Comparison of ENCODE assay signal across 17 mouse cellular contexts in genomic region chr8:109945153-109945632, GRCm38 (mm10). TPM values are rescaled to one million over a fixed set of nuclear protein-coding genes. Genes with fewer than 3 reads are reported as not detected.
DNase-seq lines count a peak whose midpoint lies in the region; ATAC-seq and TF ChIP-seq lines count a peak whose summit lies in the region.
"Had no signal": no experiment of that assay in that cellular context is flagged by ENCODE, and none has a peak within 500 bp of the region (broad histone marks: within the 10 kb centered on the region; RNA-seq: fewer than 3 reads in every experiment).

No protein-coding gene starts in this region.

- no peaks in the 10 kb centered on the region for H3K27me3 ChIP-seq in intestine, postnatal 0 days (replicated peaks; ENCODE audit: control insufficient read depth, insufficient read depth, low read length)
- peaks cover 44% of the 10 kb centered on the region for H3K27me3 ChIP-seq in limb, embryonic 13.5 days

- no peaks in the 10 kb centered on the region for H3K9me3 ChIP-seq in intestine, postnatal 0 days (ENCODE audit: control insufficient read depth)
- no peaks in the 10 kb centered on the region for H3K9me3 ChIP-seq in limb, embryonic 13.5 days
- H3K9me3 ChIP-seq: G1E; hindbrain, embryonic 13.5 days had no signal

- H3K4me2 ChIP-seq in intestine, postnatal 0 days (replicated peaks; ENCODE audit: low read depth) = peak overlapping the region; percentile 30; the same call in 1 of the 2 replicates
- no peak overlapping the region for H3K4me2 ChIP-seq in limb, embryonic 13.5 days (replicated peaks)
- H3K4me2 ChIP-seq: hindbrain, embryonic 13.5 days had no signal

- peak; percentile 80 for ATAC-seq in intestine, postnatal 0 days
- peak; percentile 37; the same call in 1 of the 2 replicates for ATAC-seq in limb, embryonic 13.5 days (ENCODE audit: low FRiP score, low read depth)
- ATAC-seq: forebrain, embryonic 14.5 days had no signal

- H3K4me1 ChIP-seq in intestine, postnatal 0 days (replicated peaks; ENCODE audit: control insufficient read depth, insufficient read depth, low read length) = no peaks in the 10 kb centered on the region; the same call in none of the 2 replicates
- H3K4me1 ChIP-seq in limb, embryonic 13.5 days = peaks cover 33% of the 10 kb centered on the region

- WGBS in intestine, postnatal 0 days = 28% methylated on average over 9 of the region's 9 CpGs
- WGBS in limb, embryonic 13.5 days = 22% methylated on average over 9 of the region's 9 CpGs

- no peak overlapping the region for H3K9ac ChIP-seq in intestine, postnatal 0 days (ENCODE audit: low read depth, low read length)
- no peak overlapping the region for H3K9ac ChIP-seq in limb, embryonic 13.5 days
- H3K9ac ChIP-seq: hindbrain, embryonic 13.5 days had no signal

- H3K27ac ChIP-seq in intestine, postnatal 0 days (ENCODE audit: low read depth, low read length) = peak overlapping the region; percentile 89
- no peak overlapping the region; the same call in 1 of the 2 replicates for H3K27ac ChIP-seq in limb, embryonic 13.5 days
- H3K27ac ChIP-seq: hindbrain, embryonic 13.5 days had no signal

- DNase-seq in embryo, embryonic 11 days = peak; percentile 30
- DNase-seq in embryo, embryonic 9.5 days (ENCODE audit: extremely low spot score) = no peak
- DNase-seq in MN1 (ENCODE audit: low spot score) = peak; percentile 28
- DNase-seq in spleen, postnatal 4 days (ENCODE audit: low spot score in 2 of 2) = no peak
- DNase-seq in gastrocnemius, adult 18-20 months (ENCODE audit: low spot score) = no peak
- no peak for DNase-seq in spleen, postnatal 10 days (ENCODE audit: low spot score in 2 of 2)
- DNase-seq: cerebellum, postnatal 14 days; gastrocnemius, postnatal 25 days; lung, adult 2 months had no signal

- H3K4me3 ChIP-seq in intestine, postnatal 0 days (ENCODE audit: low read depth, low read length) = no peak overlapping the region
- no peak overlapping the region for H3K4me3 ChIP-seq in limb, embryonic 13.5 days
- H3K4me3 ChIP-seq: hindbrain, embryonic 13.5 days had no signal

- TF ChIP-seq CTCF in intestine, postnatal 0 days (IDR thresholded peaks at IDR 0.05; ENCODE audit: low read depth) = no peak

- peaks cover 9% of the 10 kb centered on the region; the same call in 1 of the 2 replicates for H3K36me3 ChIP-seq in intestine, postnatal 0 days (ENCODE audit: control insufficient read depth, insufficient read depth)
- H3K36me3 ChIP-seq in limb, embryonic 13.5 days = peaks cover 27% of the 10 kb centered on the region

RNA-seq across cellular contexts. Expression of gene Marveld3, which starts 16.8 kb away (rescaled TPM):
- 24.9 and 25.0 TPM in 2 replicates for polyA plus RNA-seq in intestine, postnatal 0 days (2015; fragmentation: Nextera tagmentation; extraction: Ambion mirVana)
- 0.97 and 1.4 TPM in 2 replicates for polyA plus RNA-seq in limb, embryonic 13.5 days (2015; fragmentation: Nextera tagmentation; extraction: Ambion mirVana)
- not detected for total RNA-seq in gastrocnemius, adult 18-20 months (2021)
- total RNA-seq: gastrocnemius, postnatal 25 days; left cerebral cortex, postnatal 25 days; megakaryocyte, adult 5-6 weeks had no signal
- polyA plus RNA-seq: G1E had no signal

RNA-seq across cellular contexts. Expression of gene Tat, which starts 45.0 kb away (rescaled TPM):
- 0.12 TPM in 1 of 2 replicates, not detected in the other for polyA plus RNA-seq in intestine, postnatal 0 days (2015; fragmentation: Nextera tagmentation; extraction: Ambion mirVana)
- polyA plus RNA-seq in limb, embryonic 13.5 days (2015; fragmentation: Nextera tagmentation; extraction: Ambion mirVana) = not detected in 2 replicates
- under 1 TPM in 1 of 2 experiments, not detected in 1; 0.31 TPM for total RNA-seq in gastrocnemius, adult 18-20 months (2021)
- total RNA-seq: gastrocnemius, postnatal 25 days; left cerebral cortex, postnatal 25 days; megakaryocyte, adult 5-6 weeks had no signal
- polyA plus RNA-seq: forebrain, embryonic 14.5 days; G1E; heart, embryonic 14.5 days; hindbrain, embryonic 13.5 days had no signal

Comparison
In these comparisons a context has a peak if more than half of its experiments do, and no peak if none do; other contexts are left out.
1. DNase-seq: peak in embryo, embryonic 11 days (single experiment) and MN1 (single experiment); none in embryo, embryonic 9.5 days (single experiment), spleen, postnatal 4 days (0 of 2), gastrocnemius, adult 18-20 months (single experiment) and spleen, postnatal 10 days (0 of 2).
2. RNA of gene Marveld3, which starts 16.8 kb away (polyA plus RNA-seq): 24.9 to 25.0 TPM in intestine, postnatal 0 days; 0.97 to 1.4 TPM in limb, embryonic 13.5 days; every median in the first group is over 10 times any median in the second.